Mouse (Mus musculus) brain, adult 2 months (tissue): Measurements from ENCODE around the gene Rab11fip4.

Experiments
- DNase-seq: peaks from one replicate; pipeline ENCODE4 v3.0.0; 2011; ENCODE audit warnings: low read depth, low spot score

Gene Rab11fip4

DNA sequence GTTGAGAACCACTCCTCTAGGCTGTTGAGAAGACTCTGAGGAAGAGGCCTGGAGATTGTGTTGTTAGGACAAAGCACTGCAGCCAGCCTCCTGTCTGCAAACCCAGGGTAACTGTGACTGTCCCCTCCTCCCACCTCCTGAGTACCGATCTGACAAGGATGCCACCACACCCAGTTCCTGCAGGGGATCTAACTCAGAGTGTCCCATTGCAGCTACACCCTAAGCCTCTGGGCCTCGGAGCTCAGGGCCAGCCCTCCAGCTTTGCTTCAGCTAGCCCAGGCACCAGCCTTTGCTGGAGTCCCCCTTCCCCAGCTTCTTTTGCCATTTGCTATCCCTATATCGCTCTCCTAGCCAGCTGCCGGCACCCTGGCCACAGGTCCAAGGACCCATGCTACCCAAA lies 22.7 kb downstream of the Rab11fip4 start:
- no peak for DNase-seq

DNA sequence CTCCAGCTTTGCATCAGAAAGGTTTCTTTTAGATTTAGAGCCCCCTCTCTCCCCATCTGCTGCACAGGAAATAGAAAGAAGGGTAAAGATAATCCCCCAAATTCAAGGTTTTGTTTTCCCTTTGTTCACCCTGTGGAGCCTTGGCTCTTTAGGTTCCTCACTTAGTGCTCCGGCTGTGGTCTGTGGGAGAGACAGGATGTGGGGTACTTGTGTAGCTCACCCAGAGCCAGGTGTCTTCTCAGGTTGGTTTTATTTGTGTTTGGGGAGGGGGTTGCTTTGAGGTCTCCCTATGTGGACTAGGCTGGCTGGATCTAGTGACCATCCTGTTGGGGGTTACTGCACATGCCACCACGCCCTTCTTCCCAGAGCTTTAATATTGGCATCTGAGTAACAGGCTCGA lies 23.9 kb downstream of the Rab11fip4 start:
- DNase-seq, result no peak

DNA sequence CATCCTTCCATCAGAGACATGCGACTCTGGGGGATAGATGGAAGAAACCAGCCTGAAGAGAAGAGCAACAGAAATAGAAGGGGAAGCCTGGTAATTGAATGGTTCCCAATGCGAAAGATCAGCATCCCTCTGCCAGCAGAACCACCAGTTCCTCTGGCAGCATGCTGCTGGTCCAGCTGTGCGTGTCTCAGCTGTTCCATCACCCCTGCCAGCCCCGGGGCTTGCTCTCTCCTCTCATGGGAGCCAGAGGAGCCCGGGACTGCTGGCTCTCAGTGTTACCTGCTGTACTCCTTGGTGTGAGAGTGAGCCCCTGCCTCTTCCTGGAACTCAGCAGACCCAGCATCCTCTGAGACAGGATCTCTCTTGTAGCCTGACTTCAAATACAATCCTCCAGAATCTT lies 24.9 kb downstream of the Rab11fip4 start:
- DNase-seq, result peak; percentile 56

DNA sequence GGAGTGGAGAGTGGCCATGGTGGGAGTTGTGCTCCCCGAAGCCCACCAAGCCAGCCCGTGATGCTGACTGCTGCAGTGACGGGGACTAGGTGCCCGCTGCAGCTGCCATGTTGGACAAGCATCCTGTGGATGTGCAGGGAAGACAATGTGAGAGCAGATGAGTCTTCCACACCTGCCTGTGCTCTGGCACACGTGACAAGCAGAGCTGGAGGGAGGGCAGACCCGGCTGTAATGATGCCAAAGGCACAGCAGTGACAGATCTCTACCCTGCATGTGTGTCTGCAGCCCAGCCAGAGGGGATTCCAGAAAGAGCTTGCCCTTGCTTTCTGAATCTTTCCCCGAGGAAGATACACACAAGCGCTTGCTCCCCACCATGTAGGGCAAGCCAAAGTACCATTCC lies 27.0 kb downstream of the Rab11fip4 start:
- no peak for DNase-seq

DNA sequence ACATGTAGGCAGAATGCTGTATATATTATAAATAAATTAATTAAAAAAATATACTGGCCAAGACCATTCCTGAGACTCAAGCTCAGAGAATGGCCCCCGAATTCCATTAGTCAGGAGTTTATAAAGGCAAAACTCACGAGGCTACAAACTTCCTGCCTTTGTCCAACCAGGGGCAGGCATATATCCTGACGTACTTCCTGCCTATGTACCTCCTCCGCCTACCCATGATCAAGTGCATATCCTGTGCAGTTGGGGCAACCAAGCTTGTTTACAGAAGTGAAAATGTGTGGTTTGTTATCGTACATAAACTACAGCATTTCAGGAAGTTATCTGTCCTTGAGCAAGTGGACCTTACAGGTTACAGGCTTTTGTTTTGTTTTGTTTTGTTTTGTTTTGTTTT lies 32.0 kb downstream of the Rab11fip4 start:
- DNase-seq, result no peak

DNA sequence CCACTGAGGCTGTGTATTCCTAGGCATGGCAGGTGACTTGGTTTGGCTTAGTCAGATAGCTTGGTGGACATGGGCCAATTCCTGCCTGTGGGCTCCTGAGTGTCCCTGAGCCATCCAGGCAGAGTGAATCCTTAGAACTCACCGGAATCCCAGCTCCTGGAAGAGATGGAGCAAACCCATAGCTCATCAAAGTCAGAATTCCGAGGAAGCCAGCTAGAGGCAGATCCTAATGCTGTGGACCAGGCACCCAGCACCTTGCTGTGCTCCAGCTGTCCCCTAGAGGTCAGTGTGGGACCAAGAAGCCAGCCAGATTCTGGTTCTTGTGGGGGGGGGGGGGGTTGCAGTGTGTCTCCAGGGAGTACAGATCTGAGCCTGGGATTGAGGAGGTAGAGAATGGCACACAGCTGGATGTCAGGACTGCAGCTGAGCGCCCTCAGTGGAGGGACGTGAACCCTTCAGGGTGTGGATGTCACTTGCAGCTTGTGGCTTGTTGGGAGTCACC lies 33.8 kb downstream of the Rab11fip4 start:
- DNase-seq, result peak; percentile 89

DNA sequence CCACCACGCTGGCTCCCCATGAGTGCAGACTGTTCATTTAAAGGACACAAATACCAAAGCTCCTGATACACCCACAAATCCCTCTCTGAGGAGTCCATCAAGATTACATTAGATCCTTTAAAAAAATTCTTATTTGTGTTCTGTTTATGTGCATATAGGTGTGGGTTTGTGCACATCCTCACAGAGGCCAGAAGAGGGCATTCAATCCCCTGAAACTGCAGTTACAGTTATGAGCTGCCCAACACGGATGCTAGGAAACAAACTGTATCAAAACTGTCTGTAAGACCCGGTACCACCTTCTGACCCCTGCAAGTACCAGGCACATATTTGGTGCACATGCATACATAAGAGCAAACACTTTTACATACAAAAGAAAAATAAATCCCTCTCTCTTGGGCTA lies 37.7 kb downstream of the Rab11fip4 start:
- DNase-seq, result no peak

DNA sequence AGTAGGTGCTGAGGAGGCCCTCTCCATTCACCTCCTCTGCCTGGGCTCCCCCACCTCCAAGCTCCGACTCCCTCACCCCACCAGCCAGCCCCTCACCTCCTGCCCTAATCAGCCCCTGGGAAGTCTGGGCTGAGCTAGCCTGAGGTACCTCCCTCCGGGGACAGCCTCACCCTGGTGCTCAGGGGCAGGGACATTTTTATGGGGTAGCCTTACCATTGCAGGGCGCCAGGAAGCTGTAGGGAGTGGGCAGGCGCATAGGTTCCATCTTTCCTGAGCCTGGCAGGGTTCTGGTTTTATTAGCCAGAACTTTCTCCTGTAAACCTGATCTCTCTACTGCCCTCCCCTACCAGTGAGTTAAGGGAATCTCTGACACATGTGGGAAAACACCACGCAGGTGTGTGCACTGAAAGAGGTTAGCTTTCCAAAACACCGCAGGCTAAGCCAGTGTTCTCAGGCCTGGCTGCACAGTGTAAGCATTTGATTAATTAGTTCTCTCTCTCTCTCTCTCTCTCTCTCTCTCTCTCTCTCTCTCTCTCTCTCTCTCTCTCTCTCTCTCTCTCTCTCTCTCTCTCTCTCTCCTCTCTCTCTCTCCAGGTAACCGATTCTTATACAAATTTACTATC lies 38.9 kb downstream of the Rab11fip4 start:
- no peak for DNase-seq

DNA sequence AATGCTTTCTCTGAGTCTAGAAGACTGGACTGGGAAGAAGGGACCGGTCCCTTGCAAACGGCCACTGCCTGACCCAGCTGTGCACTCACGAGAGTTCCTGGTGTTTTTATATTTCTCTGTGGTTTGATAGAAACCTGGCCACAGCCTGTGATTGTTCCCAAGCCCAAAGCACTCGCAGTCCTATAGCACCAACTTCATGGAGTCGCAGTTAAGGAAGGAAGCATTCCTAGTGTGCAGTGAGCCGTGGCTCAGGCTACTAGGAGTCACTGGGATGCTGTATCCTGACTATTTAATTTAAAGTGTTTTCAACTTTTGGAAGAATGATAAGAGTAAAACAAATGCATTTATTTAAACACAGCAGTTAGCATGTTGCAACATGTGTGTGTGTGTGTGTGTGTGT lies 39.5 kb downstream of the Rab11fip4 start:
- no peak for DNase-seq

DNA sequence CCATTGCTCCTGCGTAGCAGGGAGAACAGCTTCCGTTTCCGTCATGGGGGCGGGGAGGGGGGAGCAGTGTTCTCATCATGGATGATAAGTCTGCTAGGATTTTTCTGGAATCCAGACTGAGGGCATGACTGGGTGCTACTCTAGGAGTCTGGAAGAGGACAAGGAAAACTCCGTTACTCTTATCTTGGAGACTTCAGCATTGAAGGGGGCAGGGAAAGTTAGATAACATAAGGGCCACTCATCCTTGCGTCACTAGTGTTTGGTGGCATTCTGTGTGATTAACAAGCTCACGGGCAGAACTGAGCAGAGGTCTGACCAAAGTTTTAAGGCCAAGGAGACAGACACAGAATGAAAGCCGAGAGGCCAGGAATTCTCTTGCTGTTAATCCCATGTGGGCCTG lies 42.4 kb downstream of the Rab11fip4 start:
- no peak for DNase-seq

DNA sequence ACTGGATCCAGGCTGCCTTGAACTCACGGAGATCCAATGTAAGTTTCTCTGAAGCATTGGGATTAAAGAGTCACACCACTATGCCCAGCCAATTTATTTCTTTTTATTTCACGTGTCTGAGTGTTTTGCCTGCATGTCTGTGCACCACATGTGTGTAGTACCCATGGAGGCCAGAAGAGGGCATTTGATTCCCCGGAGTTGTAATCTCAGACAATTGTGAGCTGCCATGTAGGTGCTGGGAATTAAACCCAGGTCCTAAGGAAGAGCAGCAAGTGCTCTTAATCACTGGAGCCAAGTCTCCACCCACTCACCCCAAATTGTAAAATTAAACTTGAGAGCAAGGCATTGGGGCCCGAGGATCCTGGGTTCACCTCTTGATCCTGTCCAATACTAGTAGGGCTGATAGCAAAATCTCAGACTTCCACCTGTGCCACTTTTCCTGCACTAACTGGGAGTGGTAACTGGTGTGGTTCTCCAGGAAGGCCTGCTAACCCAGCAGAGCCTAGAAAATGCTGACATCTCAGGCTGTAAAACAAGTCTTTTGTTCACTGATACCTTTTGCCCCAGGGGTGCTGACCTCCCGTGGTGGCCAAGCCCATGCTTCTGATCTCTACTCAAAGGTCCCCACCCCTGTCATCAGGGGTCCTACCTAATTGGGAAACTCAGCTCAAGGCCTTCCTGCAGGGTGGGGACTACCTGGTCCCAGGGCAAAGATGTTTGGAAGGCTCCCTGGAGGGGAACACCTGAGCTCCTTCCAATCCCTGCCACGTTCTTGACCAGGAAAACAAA lies 44.8 kb downstream of the Rab11fip4 start:
- DNase-seq, result no peak

DNA sequence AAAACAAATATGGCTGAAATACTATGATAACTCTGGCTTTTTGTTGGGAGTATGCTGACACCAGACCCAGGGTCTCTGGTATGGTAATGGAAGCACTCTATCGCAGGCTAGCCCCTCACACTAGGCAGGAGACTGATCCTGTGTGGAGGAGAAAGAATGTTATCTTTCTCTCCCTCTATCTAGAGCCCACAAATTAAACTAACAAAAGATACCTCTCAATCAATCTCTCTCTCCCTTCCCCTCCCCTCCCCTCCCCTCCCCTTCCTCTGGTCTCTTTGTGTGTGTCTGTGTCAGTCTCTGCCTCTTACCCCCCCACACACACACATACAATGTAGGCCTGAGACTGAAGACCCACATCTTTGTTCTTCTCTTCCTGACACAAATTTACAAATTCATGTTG lies 45.5 kb downstream of the Rab11fip4 start:
- no peak for DNase-seq

DNA sequence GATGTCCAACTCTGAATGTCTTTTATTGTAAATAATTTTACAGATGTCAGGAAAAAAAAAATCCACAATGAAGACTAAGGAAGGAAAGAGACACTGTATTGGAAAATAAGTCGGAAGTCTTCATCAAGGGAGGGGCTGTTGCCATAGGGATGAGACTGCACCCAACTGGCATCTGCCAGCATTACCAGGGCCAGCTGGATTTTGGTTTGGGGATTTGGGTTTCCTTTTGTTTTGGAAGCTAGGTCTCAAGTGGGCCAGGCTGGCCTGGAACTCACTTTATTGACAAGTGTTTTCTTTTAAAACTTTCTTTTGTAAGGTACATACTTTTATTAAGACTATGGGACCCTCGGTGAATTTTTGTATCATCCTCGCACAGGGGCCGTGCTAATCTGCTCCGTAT lies 47.7 kb downstream of the Rab11fip4 start:
- no peak for DNase-seq

DNA sequence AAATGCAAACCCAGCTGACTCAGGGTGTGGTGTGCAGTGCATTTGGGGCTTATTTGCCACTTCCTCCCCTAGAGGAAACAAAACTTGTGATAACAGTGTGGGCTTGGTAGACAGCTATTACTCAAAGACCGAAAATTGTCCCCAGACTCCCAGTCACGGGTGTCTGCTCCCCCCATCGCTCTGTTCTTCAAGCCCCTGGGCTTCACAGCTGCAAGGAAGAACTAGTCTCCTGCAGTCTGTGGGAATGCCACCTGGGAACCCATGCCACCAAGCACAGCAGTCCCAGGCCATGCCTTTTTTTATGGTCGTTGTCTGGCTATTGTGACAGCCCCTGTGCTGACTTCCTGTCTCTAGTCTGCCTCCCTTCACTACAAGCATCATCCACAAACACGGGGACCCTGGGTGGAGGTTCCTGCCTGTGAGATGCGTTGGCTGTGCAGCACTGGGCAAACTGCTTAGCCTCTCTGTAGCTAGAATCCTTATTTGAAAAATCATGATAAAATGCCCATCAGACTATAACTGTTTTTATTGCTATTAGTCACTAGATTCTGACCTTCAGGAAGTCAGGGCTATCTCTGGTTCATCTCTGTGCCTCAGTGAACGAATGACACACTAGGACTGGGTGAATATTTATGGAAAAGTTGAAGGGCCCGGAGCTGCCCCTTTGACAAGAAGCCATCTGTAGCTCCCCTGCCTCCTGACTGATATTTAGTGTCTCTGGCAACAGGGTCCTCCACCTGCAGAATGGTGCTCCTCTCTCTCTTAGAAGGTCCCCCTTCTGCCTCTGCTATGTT lies 50.1 kb downstream of the Rab11fip4 start:
- no peak for DNase-seq

DNA sequence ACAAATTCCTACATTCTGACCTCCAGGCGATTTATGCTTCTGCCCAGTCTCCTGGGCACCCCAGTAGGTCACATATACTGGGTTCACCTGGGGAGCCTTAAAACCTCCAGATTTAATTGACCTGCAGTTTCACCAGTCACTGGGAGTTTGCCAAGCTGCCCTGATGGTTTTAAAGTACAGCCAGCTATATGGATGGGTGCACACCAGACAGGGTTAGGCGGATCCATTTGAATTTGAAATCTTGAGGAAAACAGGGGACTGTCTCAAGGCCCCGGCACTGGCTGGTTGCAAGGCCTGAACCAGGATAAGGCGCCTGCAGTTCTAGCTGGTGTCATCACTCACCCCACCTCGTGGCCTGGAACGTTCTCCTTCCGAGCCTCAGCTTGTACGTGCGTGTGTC lies 52.7 kb downstream of the Rab11fip4 start:
- DNase-seq, result no peak

DNA sequence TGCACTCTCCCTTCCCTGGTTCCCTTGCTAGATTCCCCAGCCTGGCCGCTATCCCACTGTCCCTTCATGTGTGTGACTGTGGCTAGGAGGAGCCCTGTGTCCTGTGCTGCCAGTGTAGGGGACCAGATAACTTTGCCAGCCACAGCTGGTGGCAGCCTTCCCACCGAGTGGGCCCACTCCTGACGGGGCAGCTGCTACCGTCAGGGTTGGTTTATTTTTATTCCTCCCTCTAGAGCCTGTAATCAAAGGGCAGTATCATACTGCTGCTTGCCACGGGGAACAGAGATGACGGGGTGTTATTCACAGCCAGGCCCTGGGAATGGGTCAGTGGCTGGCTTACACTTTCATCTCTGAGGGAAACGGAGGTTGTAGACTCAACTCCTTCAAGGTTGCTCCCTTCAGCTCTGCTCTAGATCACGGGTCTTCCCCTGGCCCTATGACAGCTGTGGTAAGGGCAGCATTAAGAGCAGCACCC lies 53.7 kb downstream of the Rab11fip4 start:
- peak; percentile 56 for DNase-seq

DNA sequence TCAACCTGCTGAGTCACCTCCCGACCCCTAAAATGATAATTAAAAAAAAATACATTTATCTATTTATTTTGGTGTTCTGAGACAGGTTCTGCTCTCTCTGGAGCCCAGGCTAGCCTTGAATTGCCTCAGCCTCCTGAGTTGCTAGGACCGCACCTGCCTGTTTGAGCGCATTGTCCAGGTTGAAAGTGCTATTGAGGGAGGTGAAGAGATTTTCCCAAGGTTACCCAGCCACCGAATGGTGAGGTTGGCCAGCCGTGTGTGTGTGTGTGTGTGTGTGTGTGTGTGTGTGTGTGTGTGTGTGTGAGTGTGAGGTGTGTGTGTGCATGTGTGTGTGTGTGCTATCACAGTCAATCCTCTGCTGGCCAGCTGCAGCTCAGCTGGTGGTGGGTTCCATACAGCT lies 55.0 kb downstream of the Rab11fip4 start:
- DNase-seq, result no peak

DNA sequence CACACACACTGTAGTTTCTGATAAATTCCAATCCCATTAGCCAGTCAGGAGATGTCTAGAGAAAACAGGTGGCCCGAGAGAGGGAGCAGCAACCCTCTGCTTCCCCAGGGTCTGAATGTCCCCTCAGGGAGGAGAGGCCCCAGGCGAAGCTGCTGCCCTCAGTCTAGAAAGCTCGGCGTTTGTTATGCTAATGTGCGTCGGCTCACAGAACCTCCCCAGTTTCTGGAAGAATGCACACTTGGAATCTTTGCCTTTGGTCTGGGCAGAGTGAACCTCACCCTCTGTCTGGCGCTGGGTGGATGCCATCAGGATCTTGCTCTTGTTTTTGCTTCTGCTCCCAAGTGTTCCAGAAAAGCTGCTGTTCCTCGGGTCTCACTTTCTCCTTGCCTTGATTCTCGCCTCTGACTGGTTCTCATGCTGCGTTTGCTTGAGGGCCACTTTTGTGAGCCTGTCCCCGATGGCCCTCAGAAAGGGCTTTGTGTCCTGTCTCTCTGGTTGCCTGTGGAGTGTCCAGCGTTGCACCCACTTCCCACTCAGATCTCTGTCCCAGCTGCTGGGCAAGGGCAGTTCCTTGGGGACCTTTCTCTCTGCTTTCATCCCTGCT lies 55.6 kb downstream of the Rab11fip4 start:
- DNase-seq, result peak; percentile 59

DNA sequence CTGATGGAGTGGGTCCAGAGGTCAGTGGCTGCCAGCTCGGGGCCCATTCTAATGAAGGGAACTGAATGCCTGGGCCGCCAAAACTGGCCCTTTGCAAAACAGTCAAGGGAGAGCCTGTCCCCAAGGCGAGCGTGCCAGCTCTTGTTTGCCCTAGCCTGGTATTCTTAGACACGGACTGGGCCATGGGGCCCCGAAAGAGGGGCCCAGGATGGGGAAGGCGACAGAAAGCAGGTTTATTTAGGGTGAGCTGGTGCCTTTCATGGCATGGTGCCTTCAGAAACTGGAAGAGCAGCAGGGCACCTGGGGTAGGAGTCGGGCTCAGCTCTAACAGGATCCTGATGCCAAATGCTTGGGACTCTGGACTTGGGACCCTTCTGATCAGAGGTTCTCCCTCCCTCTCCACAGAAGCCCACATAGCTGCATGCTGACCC lies 56.1 kb downstream of the Rab11fip4 start:
- DNase-seq, result peak; percentile 60

DNA sequence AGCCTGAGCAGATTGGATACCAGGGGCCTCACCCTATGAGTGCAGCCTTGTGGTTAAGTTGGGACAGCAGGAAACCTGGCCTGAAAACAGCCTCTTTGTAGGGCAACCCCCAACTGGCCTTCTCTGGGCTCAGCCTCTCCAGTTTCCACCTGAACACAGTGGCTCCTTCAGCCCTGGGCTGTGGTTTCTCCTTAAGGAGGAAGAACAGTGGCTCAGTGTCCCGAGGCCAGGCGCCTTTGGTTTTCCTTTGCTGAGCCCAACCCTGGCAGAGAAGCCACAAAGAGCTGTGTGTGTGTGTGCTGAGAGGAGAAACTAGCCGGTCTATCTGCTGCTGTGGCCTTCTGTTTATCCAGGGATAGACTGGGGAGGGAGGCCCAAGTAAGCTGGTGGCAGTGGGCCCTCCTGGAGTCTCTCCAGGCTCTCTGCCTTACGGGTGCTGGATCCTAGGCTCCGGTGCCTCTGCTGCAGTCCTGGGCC lies 59.4 kb downstream of the Rab11fip4 start:
- peak; percentile 69 for DNase-seq

DNA sequence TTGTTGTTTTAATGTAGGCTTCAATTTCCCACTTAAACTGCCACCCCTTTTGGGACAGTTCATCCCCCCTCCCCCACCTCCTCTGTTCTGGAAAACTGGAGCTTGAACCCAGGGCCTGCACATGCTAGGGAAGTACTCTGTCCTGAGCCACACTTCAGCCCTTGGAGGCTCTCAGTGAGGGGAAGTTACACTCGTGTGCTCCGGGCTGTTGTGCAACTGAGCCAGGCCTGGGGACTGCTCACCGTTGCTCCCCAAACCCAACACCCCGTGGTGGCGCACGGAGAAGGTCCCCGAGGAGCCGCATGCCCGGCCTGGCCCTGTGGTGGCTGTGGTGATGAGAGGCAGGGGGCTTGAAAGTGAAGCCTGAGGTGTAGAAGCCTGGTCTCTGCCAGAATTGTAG lies 61.2 kb downstream of the Rab11fip4 start:
- no peak for DNase-seq
